Mouse (Mus musculus): ENCODE data around the gene Rhox6. TPM values are rescaled to one million over a fixed set of nuclear protein-coding genes. Genes with fewer than 3 reads are reported as not detected.
A peak's percentile ranks its signal among the peaks of the same experiment; 100 is the strongest.
"Not testable (repeated sequence)": the region's sequence is repeated elsewhere in the genome, so short reads cannot be mapped to it uniquely, and the experiment has no call there.

Gene Rhox6
- polyA plus RNA-seq (2016; fragmentation: Nextera tagmentation; extraction: Ambion mirVana): not detected in 2 replicates

DNA sequence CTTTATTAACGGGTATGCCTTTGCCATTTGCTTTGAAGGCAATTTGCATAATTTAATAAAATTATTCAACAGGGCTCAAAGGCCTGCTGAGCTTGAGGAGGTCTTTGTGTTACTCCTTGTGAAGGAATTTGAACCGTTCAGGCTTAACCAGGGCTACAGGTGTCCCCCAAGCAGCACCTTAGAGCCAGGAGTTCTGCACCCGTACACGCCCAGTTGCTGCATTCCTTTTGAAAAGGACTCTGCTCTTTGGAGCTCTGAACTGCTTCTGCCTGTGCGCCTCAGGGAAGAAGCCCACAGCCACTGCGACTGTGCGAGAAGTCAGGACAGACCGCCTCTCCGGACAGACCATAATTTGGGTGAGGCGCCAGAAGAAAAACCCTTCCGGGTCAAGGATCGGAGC lies at the start of gene Rhox6:
TSS of gene Rhox6 (plus strand) at position 301 of the 400 bp plus-strand sequence.
- not testable (repeated sequence) for H3K9me3 ChIP-seq; DNase-seq (ENCODE audit: low spot score); H3K4me3 ChIP-seq; H3K27me3 ChIP-seq (ENCODE audit: insufficient read depth, poor library complexity, severe bottlenecking); H3K36me3 ChIP-seq; H3K4me1 ChIP-seq (replicated peaks); H3K27ac ChIP-seq
- 95% methylated on average over 4 of the region's 12 CpGs for WGBS

DNA sequence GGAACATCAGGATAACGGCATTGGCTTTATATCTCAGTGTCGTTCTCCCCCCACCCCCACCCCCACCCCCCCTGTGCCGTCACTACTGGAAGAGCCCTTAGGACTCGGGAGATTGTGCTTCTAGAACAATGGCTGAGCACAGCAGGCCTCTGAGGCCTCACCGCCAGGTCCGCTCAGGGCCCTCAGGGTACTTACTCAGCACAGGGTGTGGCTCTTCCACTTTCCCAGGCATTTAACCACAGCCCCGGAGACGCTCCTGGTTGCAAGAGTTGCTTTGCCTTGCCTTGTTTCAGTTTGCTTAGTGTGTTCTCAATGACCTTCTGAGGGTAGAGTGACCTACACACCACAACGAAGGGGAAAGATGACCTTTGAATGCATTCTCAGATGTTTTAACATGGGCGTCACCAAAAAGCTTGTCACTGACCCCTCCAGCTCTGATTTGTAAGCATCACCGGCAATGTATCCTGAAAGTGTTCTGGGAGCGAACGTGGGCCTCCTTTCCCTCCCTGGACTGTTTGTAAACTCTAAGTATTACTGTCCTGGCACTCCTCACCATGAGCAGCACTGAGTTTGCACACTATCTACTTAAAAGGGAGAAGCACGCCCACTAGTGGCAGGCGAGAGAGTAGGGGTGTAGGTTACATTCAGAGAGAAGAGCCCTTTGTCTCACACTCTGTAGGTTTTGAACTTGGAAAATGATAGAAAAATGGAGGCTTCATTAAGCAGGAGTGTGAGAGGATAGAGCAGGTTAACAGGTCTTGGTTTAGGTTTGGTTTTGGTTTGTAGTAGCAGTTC lies 19.2 kb upstream of the Rhox6 start:
- Histone ChIP-seq H3K4me1 (replicated peaks) (no peaks in the 10 kb centered on the region), H3K27ac (no peak overlapping the region), H3K36me3 (no peaks in the 10 kb centered on the region), H3K9me3 (no peaks in the 10 kb centered on the region; the same call in 1 of the 2 replicates), H3K4me3 (no peak overlapping the region), H3K27me3 (ENCODE audit: insufficient read depth, poor library complexity, severe bottlenecking) (no peaks in the 10 kb centered on the region)
- WGBS: 82% methylated on average over 15 of the region's 15 CpGs
- DNase-seq (ENCODE audit: low spot score): no peak

DNA sequence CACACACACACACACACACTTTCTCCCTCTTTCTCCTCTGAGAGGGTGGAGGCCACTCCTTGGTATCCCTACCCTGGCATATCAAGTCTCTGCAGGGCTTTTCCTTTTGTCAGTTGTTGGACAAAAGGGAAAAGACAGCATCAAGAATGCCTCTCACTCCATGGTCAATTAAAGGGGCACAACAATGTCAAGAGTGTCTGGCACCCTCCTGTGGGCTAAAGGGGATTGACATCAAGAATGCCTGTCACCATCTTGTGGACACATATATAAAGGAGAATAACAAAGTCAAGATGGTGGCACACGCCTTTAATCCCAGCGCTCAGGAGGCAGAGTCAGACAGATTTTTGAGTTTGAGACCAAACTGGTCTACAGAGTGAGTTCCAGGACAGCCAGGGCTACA lies 17.3 kb upstream of the Rhox6 start:
- H3K4me1 ChIP-seq (replicated peaks): no peaks in the 10 kb centered on the region
- no peak overlapping the region for H3K4me3 ChIP-seq
- no peaks in the 10 kb centered on the region for H3K36me3 ChIP-seq
- WGBS: 70% methylated on average over 2 of the region's 2 CpGs
- no peak for DNase-seq (ENCODE audit: low spot score)
- no peaks in the 10 kb centered on the region for H3K27me3 ChIP-seq (ENCODE audit: insufficient read depth, poor library complexity, severe bottlenecking)
- H3K9me3 ChIP-seq: no peaks in the 10 kb centered on the region; the same call in 1 of the 2 replicates
- no peak overlapping the region for H3K27ac ChIP-seq

DNA sequence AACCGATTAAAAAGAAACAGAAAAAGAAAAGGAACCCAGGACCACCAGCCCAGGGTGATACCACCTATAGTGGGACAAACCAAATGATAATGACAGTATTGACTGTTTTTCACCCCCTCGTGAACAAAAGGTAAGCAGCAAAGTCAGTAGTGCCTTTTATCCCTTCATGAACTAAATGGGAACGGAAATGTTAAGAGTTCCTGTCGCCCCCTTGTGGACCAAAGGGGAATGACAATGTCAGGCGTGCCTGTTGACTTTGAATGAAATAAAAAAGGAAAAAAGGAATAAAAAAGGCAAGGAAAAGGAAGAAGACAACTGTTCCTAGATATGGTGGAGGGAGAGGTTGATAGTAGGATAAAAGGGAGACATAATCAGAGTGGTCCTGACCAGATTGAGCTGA lies 15.5 kb upstream of the Rhox6 start:
- Histone ChIP-seq H3K4me1 (replicated peaks) (no peaks in the 10 kb centered on the region), H3K36me3 (no peaks in the 10 kb centered on the region), H3K4me3 (no peak overlapping the region), H3K27ac (no peak overlapping the region), H3K27me3 (ENCODE audit: insufficient read depth, poor library complexity, severe bottlenecking) (no peaks in the 10 kb centered on the region), H3K9me3 (no peaks in the 10 kb centered on the region)
- DNase-seq (ENCODE audit: low spot score): peak; percentile 22
- 33% methylated on average over 5 of the region's 5 CpGs for WGBS

DNA sequence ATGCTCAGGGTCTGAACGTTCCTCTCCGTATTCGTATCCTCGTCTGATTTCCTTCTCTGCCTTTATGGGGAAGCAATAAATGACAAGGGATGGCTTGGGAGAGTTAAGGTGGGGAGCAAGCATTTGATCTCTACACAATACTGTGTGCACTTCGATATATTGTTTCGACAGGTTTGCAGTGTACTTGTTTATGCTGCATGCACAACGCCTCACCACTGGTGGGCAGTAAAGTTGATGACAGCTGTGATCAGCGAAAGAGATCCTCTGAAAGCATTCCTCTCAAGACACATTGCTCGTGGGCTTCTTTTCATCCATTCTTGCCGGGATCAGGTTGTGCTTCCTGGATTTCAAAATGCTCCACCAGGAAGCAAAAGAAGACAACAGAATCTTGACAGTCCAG lies 11.0 kb upstream of the Rhox6 start:
- no peak overlapping the region for H3K27ac ChIP-seq
- no peaks in the 10 kb centered on the region for H3K9me3 ChIP-seq
- WGBS: 82% methylated on average over 10 of the region's 10 CpGs
- H3K4me1 ChIP-seq (replicated peaks): no peaks in the 10 kb centered on the region
- no peak overlapping the region for H3K4me3 ChIP-seq
- no peaks in the 10 kb centered on the region for H3K27me3 ChIP-seq (ENCODE audit: insufficient read depth, poor library complexity, severe bottlenecking)
- no peak for DNase-seq (ENCODE audit: low spot score)
- no peaks in the 10 kb centered on the region for H3K36me3 ChIP-seq

DNA sequence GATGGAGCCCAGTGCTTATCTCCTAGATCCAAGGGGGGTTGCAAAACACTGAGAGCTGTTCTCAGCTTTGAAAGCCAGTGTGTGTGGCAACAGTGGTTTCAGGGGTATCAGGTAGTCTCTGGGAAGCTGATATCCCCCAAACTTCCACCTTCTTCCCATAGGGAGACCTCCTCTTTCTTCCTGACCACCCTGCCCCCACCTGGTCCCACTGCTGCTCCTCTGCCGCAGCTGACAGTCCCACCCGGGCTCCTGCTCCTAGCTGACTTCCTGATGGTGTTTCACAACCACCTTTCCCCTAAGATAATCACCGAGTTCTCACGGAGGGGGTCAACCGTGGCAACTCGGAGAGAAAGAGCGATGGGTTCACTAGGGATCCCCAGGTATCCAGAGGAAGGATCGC lies 4.7 kb downstream of the Rhox6 start, which contains the start of gene Rhox7a:
TSS of gene Rhox7a (plus strand) at position 301 of the 400 bp plus-strand sequence.
- not testable (repeated sequence) for H3K27me3 ChIP-seq (ENCODE audit: insufficient read depth, poor library complexity, severe bottlenecking); H3K4me1 ChIP-seq (replicated peaks); H3K4me3 ChIP-seq; H3K36me3 ChIP-seq; DNase-seq (ENCODE audit: low spot score); H3K27ac ChIP-seq; H3K9me3 ChIP-seq
- 83% methylated on average over 8 of the region's 8 CpGs for WGBS

DNA sequence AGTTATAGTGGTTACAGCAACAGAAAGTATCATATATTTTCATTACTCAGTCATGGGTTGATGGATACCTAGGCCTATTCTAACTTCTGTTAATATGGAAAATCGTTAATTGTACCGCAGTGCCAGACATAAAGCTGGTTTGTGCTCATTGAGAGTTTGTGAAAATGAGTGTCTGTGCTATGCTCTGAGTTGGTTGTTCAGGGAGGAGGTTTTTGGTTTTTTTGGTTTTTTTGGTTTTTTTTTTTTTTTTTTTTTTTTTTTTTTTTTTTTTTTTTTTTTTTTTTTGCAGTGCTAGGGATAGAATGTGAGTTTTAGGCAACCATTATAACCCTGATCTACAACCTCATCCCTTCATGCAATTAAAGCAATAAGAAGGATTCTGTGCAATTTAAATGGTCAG lies 44.9 kb downstream of the Rhox6 start:
- Histone ChIP-seq H3K4me3 (no peak overlapping the region), H3K27me3 (ENCODE audit: insufficient read depth, poor library complexity, severe bottlenecking) (no peaks in the 10 kb centered on the region), H3K9me3 (no peaks in the 10 kb centered on the region), H3K27ac (no peak overlapping the region), H3K36me3 (no peaks in the 10 kb centered on the region), H3K4me1 (replicated peaks) (no peaks in the 10 kb centered on the region)
- 94% methylated on average over 2 of the region's 2 CpGs for WGBS
- DNase-seq (ENCODE audit: low spot score): no peak

DNA sequence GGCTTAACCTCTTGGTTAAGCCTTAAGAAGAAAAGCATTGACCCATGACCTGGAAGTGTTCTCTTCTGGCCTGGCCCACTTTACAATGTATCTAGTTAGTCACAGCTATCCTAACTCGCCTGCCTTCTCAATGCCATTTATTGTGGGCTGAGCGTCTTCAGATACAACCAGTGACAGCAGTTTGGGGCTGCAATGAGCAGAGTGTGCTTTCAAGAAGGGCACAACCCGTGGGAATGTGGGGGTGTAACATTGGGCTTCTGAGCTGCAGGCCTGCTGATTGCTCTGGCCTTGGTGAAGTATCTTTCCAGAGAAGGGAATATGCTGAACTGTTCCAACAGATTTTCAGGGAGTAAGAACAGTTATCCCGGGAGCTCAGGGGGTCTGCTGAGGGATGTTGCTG lies 52.1 kb downstream of the Rhox6 start, which contains the start of gene Rhox8:
TSS of gene Rhox8 (minus strand) at position 101 of the 400 bp plus-strand sequence.
- 74% methylated on average over 4 of the region's 4 CpGs for WGBS
- H3K27ac ChIP-seq: no peak within 1 kb of the TSS
- no peak within 1 kb of the TSS for H3K4me3 ChIP-seq
- H3K27me3 ChIP-seq (ENCODE audit: insufficient read depth, poor library complexity, severe bottlenecking): no peaks in the 10 kb centered on the region
- H3K4me1 ChIP-seq (replicated peaks): no peaks in the 10 kb centered on the region
- no peak for DNase-seq (ENCODE audit: low spot score)
- H3K9me3 ChIP-seq: no peaks in the 10 kb centered on the region
- no peaks in the 10 kb centered on the region for H3K36me3 ChIP-seq

Other genes with a start within 250 kb of the Rhox6 start
- gene Rhox3f, start 245.9 kb upstream of the Rhox6 start, polyA plus RNA-seq (2016; fragmentation: Nextera tagmentation; extraction: Ambion mirVana): not detected in 2 replicates
- not detected in 2 replicates for gene Rhox4f, start 219.2 kb upstream of the Rhox6 start, polyA plus RNA-seq (2016; fragmentation: Nextera tagmentation; extraction: Ambion mirVana)
- not detected in 2 replicates for gene Rhox3g, start 198.3 kb upstream of the Rhox6 start, polyA plus RNA-seq (2016; fragmentation: Nextera tagmentation; extraction: Ambion mirVana)
- gene Rhox2g, start 183.4 kb upstream of the Rhox6 start, polyA plus RNA-seq (2016; fragmentation: Nextera tagmentation; extraction: Ambion mirVana): not detected in 2 replicates
- gene Rhox4g, start 175.6 kb upstream of the Rhox6 start, polyA plus RNA-seq (2016; fragmentation: Nextera tagmentation; extraction: Ambion mirVana): not detected in 2 replicates
- not detected in 2 replicates for gene Rhox3h, start 158.1 kb upstream of the Rhox6 start, polyA plus RNA-seq (2016; fragmentation: Nextera tagmentation; extraction: Ambion mirVana)
- gene Rhox2h, start 153.6 kb upstream of the Rhox6 start, polyA plus RNA-seq (2016; fragmentation: Nextera tagmentation; extraction: Ambion mirVana): not detected in 2 replicates
- 1.5 TPM in 2 replicates for gene Rhox5, start 22.1 kb upstream of the Rhox6 start, polyA plus RNA-seq (2016; fragmentation: Nextera tagmentation; extraction: Ambion mirVana)
- gene Rhox7a, start 4.8 kb downstream of the Rhox6 start, polyA plus RNA-seq (2016; fragmentation: Nextera tagmentation; extraction: Ambion mirVana): not detected in 2 replicates
- gene Rhox8, start 52.0 kb downstream of the Rhox6 start, polyA plus RNA-seq (2016; fragmentation: Nextera tagmentation; extraction: Ambion mirVana): not detected in 2 replicates
- gene Rhox7b, start 70.3 kb downstream of the Rhox6 start, polyA plus RNA-seq (2016; fragmentation: Nextera tagmentation; extraction: Ambion mirVana): not detected in 2 replicates
- gene Rhox9, start 74.9 kb downstream of the Rhox6 start, polyA plus RNA-seq (2016; fragmentation: Nextera tagmentation; extraction: Ambion mirVana): not detected in 2 replicates
- not detected in 2 replicates for gene Btg1-ps1, start 191.9 kb downstream of the Rhox6 start, polyA plus RNA-seq (2016; fragmentation: Nextera tagmentation; extraction: Ambion mirVana)
- not detected in 2 replicates for gene Btg1-ps2, start 216.2 kb downstream of the Rhox6 start, polyA plus RNA-seq (2016; fragmentation: Nextera tagmentation; extraction: Ambion mirVana)
- not detected in 2 replicates for gene Rhox10, start 239.6 kb downstream of the Rhox6 start, polyA plus RNA-seq (2016; fragmentation: Nextera tagmentation; extraction: Ambion mirVana)

All from hindbrain, embryonic 10.5 days (tissue).